Mouse (Mus musculus) kidney, postnatal 10 days (tissue): ENCODE results near the gene Ssh2.
A peak's percentile ranks its signal among the peaks of the same experiment; 100 is the strongest.
"Not testable (repeated sequence)": the region's sequence is repeated elsewhere in the genome, so short reads cannot be mapped to it uniquely, and the experiment has no call there.

Source experiments
- DNase-seq: peaks from one replicate; pipeline ENCODE4 v3.0.0; 2021; ENCODE audit warnings: mixed read lengths

Gene Ssh2

DNA sequence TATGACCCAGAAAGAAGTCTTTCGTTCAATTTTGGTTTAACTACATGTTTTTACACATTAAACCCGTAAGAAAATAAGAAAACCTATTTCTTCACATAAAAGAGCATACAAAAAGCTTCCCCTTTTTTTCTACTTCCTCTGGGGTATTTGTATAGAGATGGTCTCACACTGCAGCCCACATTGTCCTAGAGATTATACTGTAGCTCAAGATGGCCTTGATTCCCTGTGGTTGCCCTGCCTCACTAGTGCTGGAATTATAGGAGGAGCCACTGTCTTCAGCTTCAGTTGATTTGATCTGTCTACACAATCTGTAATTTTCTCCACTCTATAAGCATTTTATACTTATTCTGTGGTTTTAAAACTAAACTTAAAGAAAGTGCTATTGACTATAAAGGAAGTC lies 15.4 kb downstream of the Ssh2 start:
- DNase-seq = no peak

- DNase-seq = no peak
These were observed 19.2 kb downstream of the Ssh2 start for GRCm38 (mm10) chr11:77235267-77235666.

DNA sequence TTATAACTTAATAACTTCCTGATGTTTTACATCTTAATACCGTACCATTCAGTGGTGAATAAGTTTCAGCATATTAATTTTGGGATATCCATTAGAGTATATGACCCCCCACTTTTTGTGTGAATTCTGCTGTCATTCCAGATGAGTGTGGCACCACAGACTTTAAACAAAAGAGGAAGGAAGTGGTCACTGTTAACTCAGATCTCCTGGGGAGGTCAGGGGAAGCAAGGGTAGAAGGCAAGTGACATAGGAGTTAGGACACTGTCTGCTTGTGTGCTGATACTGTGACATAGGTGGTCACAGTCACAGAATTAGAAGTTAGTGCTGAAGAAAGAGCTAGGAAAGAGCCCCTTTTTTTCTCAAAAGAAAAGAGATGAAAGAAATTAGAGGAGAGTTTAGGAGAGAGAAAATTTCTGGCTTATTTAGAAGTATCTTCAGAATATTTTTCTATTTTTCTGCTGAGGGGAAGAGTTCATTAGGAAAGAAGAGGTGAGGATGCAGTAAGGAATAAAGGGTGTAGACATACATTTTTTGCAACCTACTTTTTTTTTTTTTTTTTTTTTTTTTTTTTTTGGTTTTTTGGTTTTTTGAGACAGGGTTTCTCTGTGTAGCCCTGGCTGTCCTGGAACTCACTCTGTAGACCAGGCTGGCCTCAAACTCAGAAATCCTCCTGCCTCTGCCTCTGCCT lies 23.7 kb downstream of the Ssh2 start:
- DNase-seq = no peak

DNA sequence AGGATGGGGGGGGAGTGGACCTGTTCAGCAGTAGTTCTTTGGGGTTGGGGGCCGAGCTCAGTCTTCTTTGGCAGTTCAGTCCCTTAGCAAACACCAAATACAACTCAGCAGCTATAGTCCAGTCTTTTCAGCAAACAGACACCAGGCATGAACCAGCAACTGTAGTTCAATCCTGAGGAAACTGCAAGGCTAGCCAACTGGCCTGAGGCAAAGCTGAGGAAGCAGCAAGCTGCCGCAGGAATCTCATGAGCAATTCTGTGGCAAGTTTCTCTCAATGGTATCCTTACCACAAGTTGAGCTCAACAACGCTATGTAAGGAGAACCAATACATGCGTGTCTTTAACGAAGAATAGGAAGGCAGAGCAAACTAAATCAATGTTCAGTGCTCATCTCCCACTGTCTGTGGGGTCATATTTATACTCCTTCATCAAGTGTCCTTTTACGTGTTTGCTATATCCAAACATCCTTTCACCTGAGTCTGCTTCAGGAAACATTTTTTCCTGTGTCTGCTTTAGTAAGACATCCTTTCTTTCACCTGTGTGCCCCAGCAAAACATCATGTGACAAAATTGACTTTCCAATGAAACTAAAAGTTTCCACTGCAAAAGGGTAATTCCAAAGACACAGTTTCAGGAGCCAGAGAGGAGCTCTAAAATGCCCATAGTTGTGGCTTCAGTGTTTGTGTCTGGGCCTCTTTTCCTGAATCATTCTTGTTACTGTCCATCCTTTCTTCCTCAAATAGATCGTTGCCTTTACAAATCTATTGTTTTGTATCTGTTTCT lies 24.6 kb downstream of the Ssh2 start:
- DNase-seq = no peak

DNA sequence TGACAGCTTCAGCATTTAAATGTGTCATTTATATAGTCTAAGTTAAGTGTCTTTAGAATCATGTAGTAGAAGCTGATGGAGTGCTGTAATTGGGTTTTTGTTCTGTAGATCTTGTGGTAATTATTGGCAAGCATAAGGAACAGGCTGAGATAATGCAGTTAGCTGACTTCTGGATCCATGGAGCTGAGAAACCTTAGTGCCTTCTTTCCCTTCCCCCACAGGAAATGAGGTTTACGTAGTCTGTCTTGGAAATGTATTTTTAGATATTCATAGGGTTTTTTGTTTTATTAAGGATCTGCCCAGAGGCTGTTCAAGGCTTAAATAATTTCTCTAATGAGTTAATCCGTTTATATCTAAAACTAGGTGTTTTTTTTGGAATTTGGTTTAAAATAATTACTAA lies 26.8 kb downstream of the Ssh2 start:
- no peak for DNase-seq

- no peak for DNase-seq
These were observed 36.7 kb downstream of the Ssh2 start for GRCm38 (mm10) chr11:77252826-77253225.

GRCm38 (mm10) chr11:77259441-77259840 lies 43.4 kb downstream of the Ssh2 start:
- no peak for DNase-seq

DNA sequence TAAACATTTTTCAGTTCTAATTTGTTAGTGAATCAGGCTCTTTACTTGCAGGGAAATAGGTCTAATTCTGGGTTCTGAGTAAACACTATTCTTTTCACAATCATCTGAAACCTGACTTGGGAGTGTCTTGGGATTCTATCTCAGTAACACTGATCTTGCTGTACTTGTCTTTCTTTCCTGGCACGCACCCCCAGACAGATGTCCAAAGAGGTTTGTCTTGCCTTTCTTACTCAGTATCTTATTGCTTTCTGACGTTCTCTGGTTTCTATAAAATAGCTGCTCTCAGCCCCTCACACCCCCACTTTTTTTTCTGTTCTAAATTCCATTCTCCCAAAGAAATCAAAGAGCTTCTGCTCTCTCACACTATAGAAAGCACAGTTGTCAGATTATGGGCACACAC lies 51.3 kb downstream of the Ssh2 start:
- DNase-seq = no peak

DNA sequence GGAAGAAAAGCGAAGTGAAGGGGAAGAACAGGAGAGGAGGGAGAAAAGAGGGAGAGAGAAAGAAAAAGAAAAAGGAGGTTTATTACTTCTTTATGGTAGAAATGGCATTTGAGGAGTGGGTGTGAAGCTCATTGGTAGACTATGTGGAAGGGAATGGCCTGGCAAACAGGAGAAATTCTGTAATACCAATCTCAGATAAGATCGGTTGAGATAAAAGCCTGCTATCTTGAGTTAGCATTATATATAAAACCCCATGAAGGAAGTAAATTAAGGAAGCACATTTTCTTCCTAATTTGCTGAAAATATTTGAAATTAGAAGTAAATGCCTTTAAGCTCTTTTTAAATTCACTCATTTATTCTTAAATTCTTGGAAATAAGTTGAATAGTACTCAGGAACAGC lies 59.9 kb downstream of the Ssh2 start:
- DNase-seq = no peak

GRCm38 (mm10) chr11:77278538-77278937 lies 62.5 kb downstream of the Ssh2 start:
- DNase-seq = not testable (repeated sequence)

GRCm38 (mm10) chr11:77280219-77280618 lies 64.1 kb downstream of the Ssh2 start:
- DNase-seq = no peak

- no peak for DNase-seq
These were observed 75.4 kb downstream of the Ssh2 start for GRCm38 (mm10) chr11:77291447-77291846.

DNA sequence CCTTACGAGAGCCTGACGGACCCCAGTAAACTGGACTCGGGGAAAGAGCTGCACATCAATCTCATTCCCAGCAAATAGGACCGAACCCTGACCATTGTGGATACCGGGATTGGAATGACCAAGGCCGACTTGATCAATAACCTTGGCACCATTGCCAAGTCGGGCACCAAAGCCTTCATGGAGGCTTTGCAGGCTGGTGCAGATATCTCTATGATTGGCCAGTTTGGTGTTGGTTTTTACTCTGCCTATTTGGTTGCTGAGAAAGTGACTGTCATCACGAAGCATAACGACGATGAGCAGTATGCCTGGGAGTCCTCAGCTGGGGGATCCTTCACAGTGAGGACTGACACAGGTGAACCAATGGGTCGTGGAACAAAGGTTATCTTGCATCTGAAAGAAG lies 77.6 kb downstream of the Ssh2 start:
- DNase-seq = not testable (repeated sequence)

- DNase-seq = no peak
These were observed 81.2 kb downstream of the Ssh2 start for GRCm38 (mm10) chr11:77297246-77297645.

GRCm38 (mm10) chr11:77307205-77307604 lies 91.1 kb downstream of the Ssh2 start:
- DNase-seq = no peak

DNA sequence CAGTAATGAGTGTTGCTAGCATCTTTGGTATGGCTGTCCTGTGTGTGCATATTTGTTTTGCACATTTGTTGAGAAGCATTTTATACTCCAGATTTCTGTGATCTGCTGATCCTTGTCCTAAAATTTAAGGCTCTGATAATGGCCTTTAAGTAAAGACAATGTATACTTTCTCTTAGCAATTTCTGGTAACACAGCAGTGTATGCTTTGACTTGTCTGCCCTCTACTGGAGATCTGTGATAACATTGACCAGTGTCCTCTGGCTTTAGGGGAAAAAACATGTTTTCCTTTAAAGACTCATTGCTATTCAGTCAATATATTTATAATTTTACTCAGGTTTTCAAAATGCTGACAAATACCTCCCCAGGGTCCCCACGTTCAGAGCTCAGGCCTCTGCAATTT lies 92.4 kb downstream of the Ssh2 start:
- peak; percentile 56 for DNase-seq

- peak; percentile 24 for DNase-seq
These were observed 101.8 kb downstream of the Ssh2 start for GRCm38 (mm10) chr11:77317721-77318477.

GRCm38 (mm10) chr11:77318478-77319118 lies 102.5 kb downstream of the Ssh2 start:
- DNase-seq = no peak

DNA sequence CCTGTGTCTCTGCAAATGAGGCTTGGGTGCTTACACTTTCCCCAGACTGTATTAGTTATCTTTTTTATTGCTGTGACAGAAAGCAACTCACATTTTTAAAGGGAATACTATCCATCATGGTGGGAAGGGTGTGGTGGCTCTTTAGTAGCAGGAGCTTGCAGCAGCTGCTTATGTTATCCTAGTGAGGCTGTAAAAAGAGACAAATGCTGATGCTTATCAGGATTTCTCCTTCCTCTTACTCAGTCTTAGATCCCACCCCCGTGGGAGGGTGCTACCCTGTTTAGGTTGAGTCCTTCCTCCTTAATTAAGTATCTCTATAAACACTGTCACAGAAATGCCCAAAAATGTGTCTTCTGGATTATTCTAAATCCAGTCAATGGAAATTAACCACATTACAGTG lies 105.1 kb downstream of the Ssh2 start:
- DNase-seq = no peak

GRCm38 (mm10) chr11:77330529-77330928 lies 114.4 kb downstream of the Ssh2 start:
- no peak for DNase-seq

- DNase-seq = no peak
These were observed 131.2 kb downstream of the Ssh2 start for GRCm38 (mm10) chr11:77347273-77347672.

DNA sequence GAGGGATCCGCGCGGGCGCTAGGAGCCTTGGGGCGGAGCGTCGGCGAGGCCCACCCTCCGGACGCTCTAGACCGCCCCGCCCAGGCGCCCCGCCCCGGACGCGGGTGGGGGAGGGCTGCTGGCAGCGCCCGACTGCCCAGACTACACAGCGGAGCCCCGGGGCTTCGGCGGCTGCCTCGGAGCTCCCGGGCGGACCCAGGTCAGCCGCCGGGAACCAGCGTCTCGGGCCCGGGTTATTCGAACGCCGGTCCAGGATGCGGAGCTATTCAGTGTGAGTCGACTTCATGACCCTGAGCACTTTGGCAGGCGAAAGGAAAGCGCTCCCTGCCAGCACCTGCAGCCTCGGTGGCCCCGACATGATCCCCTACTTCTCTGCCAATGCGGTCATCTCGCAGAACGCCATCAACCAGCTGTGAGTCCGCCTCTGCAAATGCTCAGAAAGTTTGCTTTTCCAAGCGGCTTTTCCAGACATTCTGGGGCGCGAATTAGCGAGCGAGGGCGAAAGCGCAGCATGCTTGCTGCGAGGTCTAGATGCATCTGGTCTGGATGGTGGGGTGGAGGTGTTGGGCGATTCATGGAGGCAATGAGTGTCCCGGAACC lies 132.2 kb downstream of the Ssh2 start:
- DNase-seq = peak; percentile 96

- DNase-seq = no peak
These were observed 132.9 kb downstream of the Ssh2 start for GRCm38 (mm10) chr11:77348985-77349384.
